Mouse (Mus musculus): ENCODE results near the gene Cdrt4. TPM values are rescaled to one million over a fixed set of nuclear protein-coding genes. Genes with fewer than 3 reads are reported as not detected.

Gene Cdrt4
- total and polyA plus RNA-seq, 2 experiments = not detected

- Histone ChIP-seq H3K27me3 (ENCODE audit: control insufficient read depth, insufficient read depth, low read length) (no peaks in the 10 kb centered on the region), H3K36me3 (ENCODE audit: control insufficient read depth, insufficient read depth, low read length) (no peaks in the 10 kb centered on the region), H3K79me2 (ENCODE audit: control insufficient read depth, insufficient read depth, low read length) (no peaks in the 10 kb centered on the region), H3K9ac (ENCODE audit: low read depth, low read length) (no peak overlapping the region), H3K27ac (replicated peaks; ENCODE audit: insufficient read depth, low read depth, low read length) (no peak overlapping the region), H3K4me1 (ENCODE audit: control insufficient read depth, insufficient read depth, low read length) (no peaks in the 10 kb centered on the region), H3K4me3 (ENCODE audit: insufficient read depth, low read depth, low read length) (no peak overlapping the region)
- peak; percentile 39 for DNase-seq (ENCODE audit: extremely low read depth, low read depth, low spot score)
- WGBS = 69% methylated on average over 6 of the region's 6 CpGs
- no peak for TF ChIP-seq CTCF (IDR thresholded peaks at IDR 0.05; ENCODE audit: low read depth, low read length)
- TF ChIP-seq POLR2A (IDR thresholded peaks at IDR 0.05; ENCODE audit: extremely low read depth, insufficient read depth, low read length) = no peak
Measured at GRCm38 (mm10) chr11:63025476-63025875, 74.5 kb downstream of the Cdrt4 start.

- TF ChIP-seq CTCF (IDR thresholded peaks at IDR 0.05; ENCODE audit: low read depth, low read length) (no peak), POLR2A (IDR thresholded peaks at IDR 0.05; ENCODE audit: extremely low read depth, insufficient read depth, low read length) (no peak)
- Histone ChIP-seq H3K4me3 (ENCODE audit: insufficient read depth, low read depth, low read length) (no peak overlapping the region), H3K9ac (ENCODE audit: low read depth, low read length) (no peak overlapping the region), H3K4me1 (ENCODE audit: control insufficient read depth, insufficient read depth, low read length) (no peaks in the 10 kb centered on the region), H3K36me3 (ENCODE audit: control insufficient read depth, insufficient read depth, low read length) (no peaks in the 10 kb centered on the region), H3K27ac (replicated peaks; ENCODE audit: insufficient read depth, low read depth, low read length) (0 out of 2 replicates have a peak overlapping the region, but pooled peaks have one; percentile 3), H3K79me2 (ENCODE audit: control insufficient read depth, insufficient read depth, low read length) (no peaks in the 10 kb centered on the region), H3K27me3 (ENCODE audit: control insufficient read depth, insufficient read depth, low read length) (no peaks in the 10 kb centered on the region)
- 46% methylated on average over 9 of the region's 9 CpGs for WGBS
- peak; percentile 61 for DNase-seq (ENCODE audit: extremely low read depth, low read depth, low spot score)
Measured at GRCm38 (mm10) chr11:63026651-63027141, 75.7 kb downstream of the Cdrt4 start.

GRCm38 (mm10) chr11:63028131-63028530, 77.1 kb downstream of the Cdrt4 start:
- TF ChIP-seq POLR2A (IDR thresholded peaks at IDR 0.05; ENCODE audit: extremely low read depth, insufficient read depth, low read length) (no peak), CTCF (IDR thresholded peaks at IDR 0.05; ENCODE audit: low read depth, low read length) (no peak)
- H3K36me3 ChIP-seq (ENCODE audit: control insufficient read depth, insufficient read depth, low read length) = no peaks in the 10 kb centered on the region
- no peak for DNase-seq (ENCODE audit: extremely low read depth, low read depth, low spot score)
- no peaks in the 10 kb centered on the region for H3K27me3 ChIP-seq (ENCODE audit: control insufficient read depth, insufficient read depth, low read length)
- no peaks in the 10 kb centered on the region for H3K79me2 ChIP-seq (ENCODE audit: control insufficient read depth, insufficient read depth, low read length)
- WGBS = 94% methylated on average over 3 of the region's 3 CpGs
- H3K27ac ChIP-seq (replicated peaks; ENCODE audit: insufficient read depth, low read depth, low read length) = no peak overlapping the region
- H3K4me3 ChIP-seq (ENCODE audit: insufficient read depth, low read depth, low read length) = no peak overlapping the region
- H3K4me1 ChIP-seq (ENCODE audit: control insufficient read depth, insufficient read depth, low read length) = no peaks in the 10 kb centered on the region
- no peak overlapping the region for H3K9ac ChIP-seq (ENCODE audit: low read depth, low read length)

- WGBS = 76% methylated on average over 4 of the region's 4 CpGs
- H3K27me3 ChIP-seq (ENCODE audit: control insufficient read depth, insufficient read depth, low read length) = no peaks in the 10 kb centered on the region
- no peaks in the 10 kb centered on the region for H3K4me1 ChIP-seq (ENCODE audit: control insufficient read depth, insufficient read depth, low read length)
- H3K79me2 ChIP-seq (ENCODE audit: control insufficient read depth, insufficient read depth, low read length) = no peaks in the 10 kb centered on the region
- no peak overlapping the region for H3K4me3 ChIP-seq (ENCODE audit: insufficient read depth, low read depth, low read length)
- no peaks in the 10 kb centered on the region for H3K36me3 ChIP-seq (ENCODE audit: control insufficient read depth, insufficient read depth, low read length)
- TF ChIP-seq POLR2A (IDR thresholded peaks at IDR 0.05; ENCODE audit: extremely low read depth, insufficient read depth, low read length) (no peak), CTCF (IDR thresholded peaks at IDR 0.05; ENCODE audit: low read depth, low read length) (no peak)
- no peak for DNase-seq (ENCODE audit: extremely low read depth, low read depth, low spot score)
- H3K27ac ChIP-seq (replicated peaks; ENCODE audit: insufficient read depth, low read depth, low read length) = no peak overlapping the region
- H3K9ac ChIP-seq (ENCODE audit: low read depth, low read length) = no peak overlapping the region
Measured at GRCm38 (mm10) chr11:63029148-63029714, 78.2 kb downstream of the Cdrt4 start.

GRCm38 (mm10) chr11:63029721-63030120, 78.7 kb downstream of the Cdrt4 start:
- Histone ChIP-seq H3K79me2 (ENCODE audit: control insufficient read depth, insufficient read depth, low read length) (no peaks in the 10 kb centered on the region), H3K4me3 (ENCODE audit: insufficient read depth, low read depth, low read length) (no peak overlapping the region), H3K27me3 (ENCODE audit: control insufficient read depth, insufficient read depth, low read length) (no peaks in the 10 kb centered on the region), H3K4me1 (ENCODE audit: control insufficient read depth, insufficient read depth, low read length) (no peaks in the 10 kb centered on the region), H3K36me3 (ENCODE audit: control insufficient read depth, insufficient read depth, low read length) (no peaks in the 10 kb centered on the region), H3K27ac (replicated peaks; ENCODE audit: insufficient read depth, low read depth, low read length) (no peak overlapping the region), H3K9ac (ENCODE audit: low read depth, low read length) (no peak overlapping the region)
- WGBS = 84% methylated on average over 6 of the region's 6 CpGs
- no peak for DNase-seq (ENCODE audit: extremely low read depth, low read depth, low spot score)
- no peak for TF ChIP-seq POLR2A (IDR thresholded peaks at IDR 0.05; ENCODE audit: extremely low read depth, insufficient read depth, low read length)
- no peak for TF ChIP-seq CTCF (IDR thresholded peaks at IDR 0.05; ENCODE audit: low read depth, low read length)
